Mouse (Mus musculus) heart, adult 8-10 months (tissue): ENCODE data around the gene Rnf44. TPM values are rescaled to one million over a fixed set of nuclear protein-coding genes. Genes with fewer than 3 reads are reported as not detected.

Source experiments
- DNase-seq: peaks from one replicate; pipeline ENCODE4 v3.0.0; 2022; ENCODE audit warnings: low spot score
- total RNA-seq, 4 experiments: library from RNA; stranded (reverse); gene quantifications; 2 replicates each; pipeline ENCODE4 v1.2.4; 2022

Gene Rnf44
- total RNA-seq, 4 experiments from 2014 or later: 46.2 to 53.4 (median 47.6) TPM

DNA sequence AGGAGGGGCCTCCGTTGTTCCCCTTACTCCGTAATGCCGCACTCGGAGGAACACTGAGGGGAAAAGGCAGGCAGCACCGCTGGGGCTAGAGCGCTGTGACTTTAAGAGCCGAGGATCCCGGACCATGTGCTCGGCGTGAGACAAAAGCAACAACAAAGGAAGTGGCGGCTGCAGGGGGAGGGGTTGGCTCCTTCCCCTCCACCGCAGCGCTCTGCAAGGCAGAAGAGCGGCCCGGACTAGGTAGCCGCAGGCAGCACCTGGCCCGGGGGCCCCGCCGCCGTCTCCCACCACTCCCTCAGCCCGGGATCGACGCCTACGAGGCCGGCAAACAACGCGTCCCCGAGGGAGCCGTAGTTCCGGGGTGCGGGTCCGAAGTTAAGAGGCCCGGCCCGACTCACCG is 6.6 kb downstream of the Rnf44 start:
- peak; percentile 84 for DNase-seq

- DNase-seq: no peak
These were observed 7.3 kb downstream of the Rnf44 start for GRCm38 (mm10) chr13:54686139-54687053.

- DNase-seq: no peak
These were observed 8.5 kb downstream of the Rnf44 start for GRCm38 (mm10) chr13:54685174-54685573.

- DNase-seq: no peak
These were observed 9.4 kb downstream of the Rnf44 start for GRCm38 (mm10) chr13:54684140-54684896.

GRCm38 (mm10) chr13:54683301-54683700 is 10.4 kb downstream of the Rnf44 start:
- DNase-seq: no peak

- no peak for DNase-seq
These were observed 12.4 kb downstream of the Rnf44 start for GRCm38 (mm10) chr13:54681291-54681690.

GRCm38 (mm10) chr13:54680184-54680853 is 13.4 kb downstream of the Rnf44 start:
- no peak for DNase-seq

DNA sequence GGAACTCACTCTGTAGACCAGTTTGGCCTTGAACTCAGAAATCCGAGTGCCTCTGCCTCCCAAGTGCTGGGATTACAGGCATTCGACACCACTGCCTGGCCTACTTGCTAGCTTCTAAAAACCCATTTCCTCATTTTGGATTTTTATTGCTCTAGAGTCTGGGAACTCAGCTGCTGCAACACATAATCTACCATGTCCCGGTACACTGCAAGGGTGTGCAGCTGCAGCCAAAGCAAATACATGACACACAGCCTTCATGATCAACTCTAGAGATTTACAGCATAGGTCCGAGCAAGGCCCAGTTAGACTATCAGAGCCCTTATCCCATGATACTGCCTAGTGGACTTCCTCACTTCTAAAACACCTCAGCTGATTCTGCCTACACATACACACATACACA is 15.4 kb downstream of the Rnf44 start:
- no peak for DNase-seq

GRCm38 (mm10) chr13:54675895-54676590 is 17.7 kb downstream of the Rnf44 start:
- no peak for DNase-seq

DNA sequence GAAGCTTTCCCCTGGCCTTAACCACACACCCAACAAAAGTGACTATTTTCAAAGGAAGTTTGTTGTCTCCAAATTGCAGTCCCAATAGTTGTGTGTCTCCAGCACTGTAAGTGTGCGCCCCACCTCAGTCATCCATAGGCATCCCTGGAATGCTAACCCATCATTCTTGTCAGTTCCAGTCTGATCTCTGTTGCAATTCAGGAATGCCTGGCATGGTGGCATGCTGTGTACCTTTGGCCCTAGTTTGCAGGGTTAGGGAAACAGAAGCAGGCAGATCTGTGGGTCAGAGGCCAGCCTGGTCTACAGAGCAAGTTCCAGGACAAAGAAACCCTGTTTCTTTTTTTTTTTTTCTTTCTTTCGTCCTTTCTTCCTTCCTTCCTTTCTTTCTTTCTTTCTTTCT is 23.2 kb downstream of the Rnf44 start:
- DNase-seq: no peak

DNA sequence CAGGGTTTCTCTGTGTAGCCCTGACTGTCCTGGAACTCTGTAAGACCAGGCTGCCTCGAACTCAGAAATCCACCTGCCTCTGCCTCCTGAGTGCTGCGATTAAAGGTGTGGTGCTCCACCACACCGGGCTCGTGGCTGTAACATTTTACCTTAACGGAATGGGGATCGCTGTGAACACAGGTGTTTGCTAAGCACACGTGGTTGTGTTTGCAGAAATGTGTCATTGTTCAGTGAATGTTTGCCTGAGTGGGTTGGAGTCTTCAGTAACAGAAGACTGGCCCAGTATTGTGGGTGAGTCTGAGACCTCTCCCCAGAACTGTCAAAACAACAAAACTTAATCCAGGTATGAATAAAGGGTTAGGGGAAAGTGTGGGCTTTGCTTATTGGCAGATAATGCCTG is 28.6 kb downstream of the Rnf44 start:
- no peak for DNase-seq

DNA sequence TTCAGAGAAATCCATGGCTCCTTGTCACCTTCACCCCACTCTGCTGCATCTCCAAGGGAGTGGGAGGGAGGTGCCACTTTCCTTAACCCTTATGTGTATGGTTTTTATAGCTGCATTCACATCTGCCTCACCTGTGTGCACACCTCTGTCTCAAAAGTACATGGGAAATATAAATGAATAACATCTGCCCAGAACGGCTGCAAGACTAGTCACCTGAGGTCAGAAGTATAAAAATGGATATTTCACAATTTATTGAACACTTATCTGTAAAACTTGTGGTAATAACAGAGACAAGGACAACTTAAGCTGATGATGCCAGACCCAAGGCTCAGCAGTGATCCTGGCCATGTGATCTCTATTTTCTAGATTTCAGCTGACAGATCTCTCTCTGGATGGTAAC is 29.2 kb downstream of the Rnf44 start:
- no peak for DNase-seq

- no peak for DNase-seq
These were observed 29.7 kb downstream of the Rnf44 start for GRCm38 (mm10) chr13:54663999-54664398.

GRCm38 (mm10) chr13:54661358-54661757 is 32.3 kb downstream of the Rnf44 start:
- no peak for DNase-seq

DNA sequence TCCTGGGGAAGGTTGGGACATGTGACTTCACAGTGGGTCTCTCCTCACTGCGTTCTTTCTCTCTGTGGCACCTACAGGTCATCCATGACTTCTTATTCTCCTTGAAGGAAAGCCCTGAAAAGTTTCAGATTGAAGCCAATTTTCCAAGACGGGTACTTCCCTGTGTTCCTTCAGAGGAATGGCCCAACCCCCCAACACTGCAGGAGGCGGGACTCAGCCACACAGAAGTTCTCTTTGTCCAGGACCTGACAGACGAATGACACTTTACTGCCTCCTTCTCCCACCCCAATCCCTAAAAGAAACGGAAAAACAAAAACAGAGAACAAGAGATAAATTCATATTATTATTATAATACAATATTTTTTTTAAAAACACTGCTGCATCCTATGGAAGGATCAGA is 32.8 kb downstream of the Rnf44 start:
- DNase-seq: no peak

DNA sequence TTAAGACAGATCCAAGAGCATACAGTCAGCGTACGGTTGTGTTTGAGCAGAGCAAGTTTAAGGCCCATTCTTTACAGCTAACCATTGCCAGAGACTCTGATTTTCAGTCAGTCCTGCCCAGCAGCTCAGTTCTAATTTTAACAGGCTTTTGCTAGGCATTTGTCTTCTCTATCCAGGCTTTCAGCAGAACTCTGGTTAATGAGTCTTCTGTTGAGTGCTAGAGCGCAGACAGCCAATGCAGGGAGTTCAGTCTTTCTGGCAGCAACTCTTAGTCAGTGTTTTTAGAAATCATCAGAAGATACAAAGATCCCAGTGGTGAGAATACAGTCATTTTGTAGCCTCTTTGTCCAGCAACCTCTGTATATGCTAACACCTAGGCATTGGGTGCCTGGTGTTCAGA is 43.2 kb downstream of the Rnf44 start:
- DNase-seq: no peak

DNA sequence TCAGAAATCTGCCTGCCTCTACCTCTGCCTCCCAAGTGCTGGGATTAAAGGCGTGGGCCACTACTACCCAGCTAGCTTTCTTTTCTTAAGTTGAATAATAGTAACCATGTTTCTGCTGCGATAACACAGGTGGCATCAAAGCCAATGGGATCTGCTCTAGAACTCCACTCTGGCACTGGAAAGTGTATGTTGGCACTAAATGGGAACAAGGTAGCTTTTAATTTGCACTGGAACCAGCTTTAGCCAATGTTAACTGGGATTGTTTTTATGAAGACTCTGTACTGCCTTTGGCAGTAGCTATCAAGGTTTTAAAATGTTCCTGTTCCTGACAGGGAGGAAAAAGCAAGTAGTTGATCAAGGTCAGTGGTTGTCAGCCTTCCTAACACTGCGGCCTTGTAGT is 58.7 kb downstream of the Rnf44 start:
- no peak for DNase-seq

DNA sequence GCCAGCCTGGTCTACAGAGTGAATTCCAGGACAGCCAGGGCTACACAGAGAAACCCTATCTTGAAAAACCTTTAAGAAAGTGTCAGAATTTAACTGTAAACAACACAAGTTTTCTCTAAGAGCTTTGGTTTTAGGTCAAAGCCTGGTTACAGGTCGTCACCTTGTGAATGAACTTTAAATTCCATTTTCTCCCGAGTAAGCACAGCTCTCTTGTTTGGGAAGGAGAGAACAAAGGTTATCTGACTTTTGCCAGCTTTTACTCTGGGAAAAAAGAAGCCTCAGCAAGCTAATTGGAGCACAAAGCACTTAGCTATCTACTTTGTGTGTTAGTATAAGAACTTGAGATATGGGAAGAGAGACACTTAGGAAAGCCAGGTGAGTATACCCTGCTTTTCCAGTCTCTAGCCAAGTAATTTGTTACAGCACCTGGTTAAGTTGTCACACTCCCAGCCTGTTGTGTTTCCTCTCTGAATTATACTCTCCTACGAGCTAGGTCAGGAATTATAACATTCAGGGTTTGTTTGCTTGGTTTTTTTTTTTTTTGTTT is 60.9 kb downstream of the Rnf44 start:
- DNase-seq: no peak
